Mouse (Mus musculus) gastrocnemius, adult 2 months (tissue): ENCODE data around the gene Klhl32. TPM values are rescaled to one million over a fixed set of nuclear protein-coding genes. Genes with fewer than 3 reads are reported as not detected.
A peak's percentile ranks its signal among the peaks of the same experiment; 100 is the strongest.
"Not testable (repeated sequence)": the region's sequence is repeated elsewhere in the genome, so short reads cannot be mapped to it uniquely, and the experiment has no call there.

Experiments
- DNase-seq: peaks from one replicate; pipeline ENCODE4 v3.0.0; 2022
- H3K27ac ChIP-seq: fragments of 200-600 bp; 2 replicates; pipeline ENCODE4 v1.8.1; 2022; ENCODE audit warnings: mild to moderate bottlenecking
- H3K4me3 ChIP-seq: fragments of 200-600 bp; 2 replicates; pipeline ENCODE4 v1.8.1; 2022; ENCODE audit warnings: mild to moderate bottlenecking, moderate library complexity
- CTCF ChIP-seq: fragments of 200-600 bp; IDR thresholded peaks from 2 replicates; pipeline ENCODE4 v1.8.1; 2022; ENCODE audit warnings: antibody characterized with exemption, mild to moderate bottlenecking, moderate library complexity
- intact Hi-C: fragments of 180-260 bp; cut with DNase I; formaldehyde crosslinking; loops from one replicate; pipeline ENCODE4 v1.15.1; 2025
- long read RNA-seq, 2 experiments: library from polyadenylated mRNA; stranded (forward); transcript quantifications; one replicate each; pipeline ENCODE4 v2.0.0; 2021
- total RNA-seq, 2 experiments: library from RNA; stranded (reverse); gene quantifications; 2 replicates each; pipeline ENCODE4 v1.2.3; 2021

Gene Klhl32
- total RNA-seq: under 1 TPM; 0.20 TPM
- long read RNA-seq, experiment 1: 0 reads
- long read RNA-seq, experiment 2: 0 reads

- intact Hi-C loops: no loop called here
- DNase-seq: peak; percentile 69
- H3K27ac ChIP-seq: 0 out of 2 replicates have a peak within 1 kb of the TSS, but pooled peaks have one; percentile 44
Measured at GRCm38 (mm10) chr4:24850401-24851325, at the start of gene Klhl32. Klhl32 (minus strand) TSS chr4:24851124.

GRCm38 (mm10) chr4:24899146-24899545 is 48.2 kb upstream of the Klhl32 start:
- intact Hi-C loops: loop anchor here (10.0 kb wide), 2 partner anchors 386 to 404 kb away; partner anchors contain the start of genes Mms22l and Ufl1

More at GRCm38 (mm10) chr4:24850401-24851325, at the start of gene Klhl32:
- peak within 1 kb of the TSS; percentile 85 for H3K4me3 ChIP-seq
- no peak for TF ChIP-seq CTCF

GRCm38 (mm10) chr4:24898636-24899035 is 47.7 kb upstream of the Klhl32 start:
- DNase-seq: no peak
- Histone ChIP-seq H3K27ac (peak overlapping the region; percentile 94), H3K4me3 (peak overlapping the region; percentile 98)
- TF ChIP-seq CTCF: no peak
- intact Hi-C loops: loop anchor here (10.0 kb wide), 2 partner anchors 386 to 404 kb away; partner anchors contain the start of genes Mms22l and Ufl1

More at GRCm38 (mm10) chr4:24899146-24899545, 48.2 kb upstream of the Klhl32 start:
- no peak for TF ChIP-seq CTCF
- H3K27ac ChIP-seq: no peak overlapping the region
- peak overlapping the region; percentile 98 for H3K4me3 ChIP-seq
- no peak for DNase-seq

- TF ChIP-seq CTCF: peak; percentile 99
- intact Hi-C loops: loop anchor here (2.0 to 10.0 kb wide), 3 partner anchors 177 to 403 kb away; partner anchors contain the start of genes Mms22l and Ufl1
- H3K4me3 ChIP-seq: peak within 1 kb of the TSS; percentile 98
- peak within 1 kb of the TSS; percentile 94 for H3K27ac ChIP-seq
- peak; percentile 99 for DNase-seq
Measured at GRCm38 (mm10) chr4:24897851-24898515, 47.1 kb upstream of the Klhl32 start, which contains the start of gene Ndufaf4. Ndufaf4 (plus strand) TSS chr4:24898083.

- Histone ChIP-seq H3K27ac (peak overlapping the region; percentile 38; the same call in 1 of the 2 replicates), H3K4me3 (peak overlapping the region; percentile 98)
- intact Hi-C loops: loop anchor here (2.0 to 10.0 kb wide), 3 partner anchors 177 to 403 kb away; partner anchors contain the start of genes Mms22l and Ufl1
- no peak for TF ChIP-seq CTCF
- DNase-seq: no peak
Measured at GRCm38 (mm10) chr4:24897351-24897750, 46.4 kb upstream of the Klhl32 start.

GRCm38 (mm10) chr4:24896829-24897228 is 45.9 kb upstream of the Klhl32 start:
- peak; percentile 67 for TF ChIP-seq CTCF
- no peak for DNase-seq
- H3K4me3 ChIP-seq: peak overlapping the region; percentile 98
- intact Hi-C loops: loop anchor here (2.0 to 10.0 kb wide), 3 partner anchors 176 to 402 kb away; partner anchors contain the start of genes Mms22l and Ufl1
- no peak overlapping the region for H3K27ac ChIP-seq

GRCm38 (mm10) chr4:24894625-24895024 is 43.7 kb upstream of the Klhl32 start:
- TF ChIP-seq CTCF: no peak
- H3K27ac ChIP-seq: no peak overlapping the region
- no peak overlapping the region for H3K4me3 ChIP-seq
- no peak for DNase-seq
- intact Hi-C loops: loop anchor here (10.0 kb wide), 2 partner anchors 390 to 400 kb away; partner anchors contain the start of genes Mms22l and Ufl1

GRCm38 (mm10) chr4:24892293-24892692 is 41.4 kb upstream of the Klhl32 start:
- H3K4me3 ChIP-seq, H3K27ac ChIP-seq, DNase-seq: not testable (repeated sequence)
- intact Hi-C loops: loop anchor here (10.0 kb wide), 2 partner anchors 393 to 397 kb away; partner anchors contain the start of genes Mms22l and Ufl1

- H3K4me3 ChIP-seq, DNase-seq, intact Hi-C loops, H3K27ac ChIP-seq: not testable (repeated sequence)
Measured at GRCm38 (mm10) chr4:24889386-24889785, 38.5 kb upstream of the Klhl32 start.

GRCm38 (mm10) chr4:24869230-24869629 is 18.3 kb upstream of the Klhl32 start:
- intact Hi-C loops: no loop called here
- no peak for DNase-seq
- no peak for TF ChIP-seq CTCF
- H3K27ac ChIP-seq: no peak overlapping the region
- H3K4me3 ChIP-seq: no peak overlapping the region

- no peak for DNase-seq
- Histone ChIP-seq H3K4me3 (no peak overlapping the region), H3K27ac (no peak overlapping the region)
- no peak for TF ChIP-seq CTCF
- intact Hi-C loops: no loop called here
Measured at GRCm38 (mm10) chr4:24865691-24866090, 14.8 kb upstream of the Klhl32 start.

- Histone ChIP-seq H3K4me3 (no peak overlapping the region), H3K27ac (no peak overlapping the region)
- intact Hi-C loops: no loop called here
- no peak for TF ChIP-seq CTCF
- no peak for DNase-seq
Measured at GRCm38 (mm10) chr4:24847406-24847805, 3.5 kb downstream of the Klhl32 start.
